ENCODE assay signal across 22 mouse cellular contexts in genomic region chr11:118486881-118487772, GRCm38 (mm10). TPM values are rescaled to one million over a fixed set of nuclear protein-coding genes. Genes with fewer than 3 reads are reported as not detected.
A peak's percentile ranks its signal among the peaks of the same experiment; 100 is the strongest.
DNase-seq lines count a peak whose midpoint lies in the region; ATAC-seq and TF ChIP-seq lines count a peak whose summit lies in the region.
"Had no signal": no experiment of that assay in that cellular context is flagged by ENCODE, and none has a peak within 500 bp of the region (broad histone marks: within the 10 kb centered on the region; RNA-seq: fewer than 3 reads in every experiment).

No protein-coding gene starts in this region.

- no peak overlapping the region for H3K4me2 ChIP-seq in midbrain, embryonic 14.5 days (ENCODE audit: low read length)
- H3K4me2 ChIP-seq: forebrain, embryonic 12.5 days; heart, embryonic 11.5 days; limb, embryonic 13.5 days; liver, embryonic 13.5 days; lung, embryonic 14.5 days had no signal

- H3K27ac ChIP-seq in heart, adult 2 months: no peak overlapping the region
- no peak overlapping the region for H3K27ac ChIP-seq in heart, embryonic 10.5 days
- peak overlapping the region; percentile 22; the same call in 1 of the 2 replicates for H3K27ac ChIP-seq in left cerebral cortex, adult 2 months
- no peak overlapping the region for H3K27ac ChIP-seq in midbrain, embryonic 14.5 days (replicated peaks; ENCODE audit: low read depth, low read length)
- H3K27ac ChIP-seq: forebrain, embryonic 12.5 days; limb, embryonic 13.5 days; liver, embryonic 13.5 days; stomach, postnatal 0 days had no signal

- intact Hi-C loops in heart, adult 2 months (cut with DNase I): no loop called here
- intact Hi-C loops in left cerebral cortex, adult 2 months (cut with DNase I): no loop called here
- intact Hi-C loops in left cerebral cortex, postnatal 10 days (cut with DNase I): no loop called here

- TF ChIP-seq EP300 in heart, adult 2 months (IDR thresholded peaks at IDR 0.05; ENCODE audit: insufficient read depth, low read depth, low read length): no peak

- DNase-seq in cerebellum, adult 11-12 months: peak; percentile 49
- DNase-seq in cerebellum, adult 8-10 months: no peak
- no peak for DNase-seq in heart, adult 2 months
- DNase-seq in heart, embryonic 10.5 days (ENCODE audit: low spot score): no peak
- DNase-seq in left cerebral cortex, adult 2 months (ENCODE audit: extremely low spot score in 1 of 2, low spot score in 2 of 2): peak in 1 of 2 experiments; percentile 29
- no peak for DNase-seq in left cerebral cortex, postnatal 10 days (ENCODE audit: extremely low spot score in 1 of 2, low spot score in 2 of 2)
- no peak for DNase-seq in midbrain, embryonic 14.5 days
- DNase-seq: adrenal gland, adult 2 months; B cell, adult 2 months; gastrocnemius, postnatal 36 days; kidney, adult 8-10 months; liver, embryonic 13.5 days; lung, embryonic 14.5 days; lung, postnatal 36 days; right cerebral cortex, postnatal 4 days had no signal

- 58% methylated on average over 29 of the region's 29 CpGs for WGBS in heart, adult 2 months
- 86% methylated on average over 29 of the region's 29 CpGs for WGBS in heart, embryonic 10.5 days
- 88% methylated on average over 29 of the region's 29 CpGs for WGBS in midbrain, embryonic 14.5 days

- H3K79me2 ChIP-seq in heart, adult 2 months (replicated peaks; ENCODE audit: control insufficient read depth, insufficient read depth, low read length): no peaks in the 10 kb centered on the region

- H3K4me3 ChIP-seq in heart, adult 2 months: no peak overlapping the region
- H3K4me3 ChIP-seq in heart, embryonic 10.5 days: no peak overlapping the region
- H3K4me3 ChIP-seq in left cerebral cortex, adult 2 months: no peak overlapping the region
- H3K4me3 ChIP-seq in midbrain, embryonic 14.5 days (replicated peaks; ENCODE audit: low read depth, low read length): no peak overlapping the region
- H3K4me3 ChIP-seq: forebrain, embryonic 12.5 days; limb, embryonic 13.5 days; liver, embryonic 13.5 days had no signal

- H3K36me3 ChIP-seq in heart, adult 2 months (ENCODE audit: control insufficient read depth, insufficient read depth, low read length): no peaks in the 10 kb centered on the region
- peaks cover 36% of the 10 kb centered on the region for H3K36me3 ChIP-seq in heart, embryonic 10.5 days
- H3K36me3 ChIP-seq in midbrain, embryonic 14.5 days (ENCODE audit: control insufficient read depth, insufficient read depth, low read length): peaks cover 10% of the 10 kb centered on the region; the same call in 1 of the 2 replicates

- TF ChIP-seq POLR2A in heart, adult 2 months (IDR thresholded peaks at IDR 0.05; ENCODE audit: insufficient read depth, low read depth, low read length): no peak

- TF ChIP-seq CTCF in heart, adult 2 months (IDR thresholded peaks at IDR 0.05): no peak
- TF ChIP-seq CTCF in left cerebral cortex, adult 2 months (IDR thresholded peaks at IDR 0.05): no peak

- no peaks in the 10 kb centered on the region for H3K9me3 ChIP-seq in heart, embryonic 10.5 days
- no peaks in the 10 kb centered on the region for H3K9me3 ChIP-seq in midbrain, embryonic 14.5 days (ENCODE audit: control insufficient read depth, low read length)
- H3K9me3 ChIP-seq: forebrain, embryonic 12.5 days; limb, embryonic 13.5 days; liver, embryonic 13.5 days had no signal

- H3K4me1 ChIP-seq in heart, adult 2 months (ENCODE audit: control insufficient read depth, insufficient read depth, low read length): no peaks in the 10 kb centered on the region
- peaks cover 32% of the 10 kb centered on the region for H3K4me1 ChIP-seq in heart, embryonic 10.5 days
- H3K4me1 ChIP-seq in midbrain, embryonic 14.5 days (ENCODE audit: control insufficient read depth, insufficient read depth, low read length): peaks cover 25% of the 10 kb centered on the region

- no peak for ATAC-seq in midbrain, embryonic 14.5 days (ENCODE audit: low FRiP score, low TSS enrichment)
- ATAC-seq: inflammation-experienced regulatory T-cells, adult 6 months; midbrain, embryonic 16.5 days had no signal

- no peaks in the 10 kb centered on the region for H3K27me3 ChIP-seq in heart, adult 2 months (ENCODE audit: control insufficient read depth, insufficient read depth, low read length)
- H3K27me3 ChIP-seq in heart, embryonic 10.5 days (ENCODE audit: insufficient read depth, poor library complexity, severe bottlenecking): peaks cover 40% of the 10 kb centered on the region
- no peaks in the 10 kb centered on the region for H3K27me3 ChIP-seq in midbrain, embryonic 14.5 days (ENCODE audit: control insufficient read depth, insufficient read depth, low read length)
- H3K27me3 ChIP-seq: liver, embryonic 13.5 days had no signal

- H3K9ac ChIP-seq in heart, adult 2 months (ENCODE audit: low read depth, low read length): peak overlapping the region; percentile 20; the same call in 1 of the 2 replicates
- H3K9ac ChIP-seq in midbrain, embryonic 14.5 days (replicated peaks; ENCODE audit: low read length): no peak overlapping the region
- H3K9ac ChIP-seq: forebrain, embryonic 12.5 days; liver, embryonic 13.5 days; lung, embryonic 14.5 days had no signal

RNA-seq across cellular contexts. Expression of gene Engase, which starts 10.5 kb away (rescaled TPM):
- total RNA-seq in heart, adult 2 months (2021): 1 to 10 TPM; 4.4 to 5.4 TPM
- polyA plus RNA-seq in heart, adult 2 months (2012; rRNA removed): 5.2 and 7.3 TPM in 2 replicates
- polyA plus RNA-seq in heart, embryonic 10.5 days (2016; fragmentation: Nextera tagmentation; extraction: Ambion mirVana): 5.1 and 7.8 TPM in 2 replicates
- total RNA-seq in left cerebral cortex, adult 2 months (2021): 10 to 100 TPM; 11.0 to 12.4 TPM
- total RNA-seq in left cerebral cortex, postnatal 10 days (2021): 10 to 100 TPM; 11.5 to 13.9 TPM
- polyA plus RNA-seq in midbrain, embryonic 14.5 days (2014; fragmentation: Nextera tagmentation; extraction: Ambion mirVana): 2.6 and 4.2 TPM in 2 replicates

RNA-seq across cellular contexts. Expression of gene C1qtnf1, which starts 59.1 kb away (rescaled TPM):
- 10 to 100 TPM; 15.2 to 16.0 TPM for total RNA-seq in heart, adult 2 months (2021)
- polyA plus RNA-seq in heart, adult 2 months (2012; rRNA removed): 15.3 and 20.1 TPM in 2 replicates
- 2.7 and 3.3 TPM in 2 replicates for polyA plus RNA-seq in heart, embryonic 10.5 days (2016; fragmentation: Nextera tagmentation; extraction: Ambion mirVana)
- total RNA-seq in left cerebral cortex, adult 2 months (2021): 1 to 10 TPM; 3.3 to 4.8 TPM
- total RNA-seq in left cerebral cortex, postnatal 10 days (2021): 1 to 10 TPM; 5.9 to 8.8 TPM
- 1.4 and 3.8 TPM in 2 replicates for polyA plus RNA-seq in midbrain, embryonic 14.5 days (2014; fragmentation: Nextera tagmentation; extraction: Ambion mirVana)
- total RNA-seq: megakaryocyte-erythroid progenitor cell, adult 5-6 weeks had no signal
- polyA plus RNA-seq: inflammation-experienced regulatory T-cells, adult 6 months had no signal
